Mouse (Mus musculus): ENCODE results near the gene Ltc4s.

- TF ChIP-seq CTCF (IDR thresholded peaks at IDR 0.05; ENCODE audit: control insufficient read depth, insufficient read depth, insufficient replicate concordance, low read depth, low read length) (no peak), POLR2A (IDR thresholded peaks at IDR 0.05; ENCODE audit: control insufficient read depth, low read depth, low read length) (no peak)
Measured at GRCm38 (mm10) chr11:50206037-50206436, 32.4 kb downstream of the Ltc4s start.

All from testis, adult 2 months (tissue).